Mouse (Mus musculus) bone marrow, adult 2 months (tissue): ENCODE results near the gene F5.

Source experiments
- CTCF ChIP-seq: fragments of 200-500 bp; IDR thresholded peaks from 2 replicates; pipeline ENCODE4 v1.5.1; 2011; ENCODE audit warnings: low read length, control low read depth; ENCODE audit not compliant: control insufficient read depth, insufficient read depth
- POLR2A ChIP-seq: fragments of 200-500 bp; IDR thresholded peaks from 2 replicates; pipeline ENCODE4 v1.6.1; 2011; ENCODE audit warnings: low read depth, mild to moderate bottlenecking, control low read depth, low read length, borderline replicate concordance; ENCODE audit not compliant: control insufficient read depth

DNA sequence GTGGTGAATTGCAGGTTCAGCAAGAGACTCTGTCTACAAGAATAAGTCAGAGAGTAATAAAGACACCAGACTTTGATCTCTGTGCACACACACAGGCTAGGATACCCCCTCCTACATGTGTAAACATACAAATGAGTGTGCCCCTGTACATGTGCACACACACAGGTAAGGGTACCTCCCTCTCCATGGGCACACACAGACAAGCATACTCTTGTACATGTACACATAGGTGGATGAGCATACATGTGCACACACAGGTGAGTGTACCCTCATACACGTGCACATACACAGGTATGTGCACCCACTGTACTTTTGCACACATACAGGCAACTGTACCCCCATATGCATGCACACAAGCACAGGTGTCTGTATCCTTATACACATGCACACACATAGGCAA, 81.8 kb downstream of the F5 start:
- no peak for TF ChIP-seq CTCF
- TF ChIP-seq POLR2A, result no peak
